Mouse (Mus musculus) small intestine, adult 2 months (tissue): ENCODE data around the gene P2ry14. TPM values are rescaled to one million over a fixed set of nuclear protein-coding genes. Genes with fewer than 3 reads are reported as not detected.

Experiments
- H3K27ac ChIP-seq: fragments of 200-500 bp; 2 replicates; pipeline ENCODE4 v1.5.1; 2012; ENCODE audit warnings: low read depth, low read length, control low read depth, inconsistent platforms; ENCODE audit not compliant: insufficient read depth
- H3K27me3 ChIP-seq: fragments of 200-500 bp; 2 replicates; pipeline ENCODE4 v1.6.1; 2012; ENCODE audit warnings: mild to moderate bottlenecking, moderate library complexity, low read length, inconsistent platforms; ENCODE audit not compliant: control insufficient read depth, insufficient read depth
- H3K36me3 ChIP-seq: fragments of 200-500 bp; 2 replicates; pipeline ENCODE4 v1.6.1; 2012; ENCODE audit warnings: mild to moderate bottlenecking, low read length, control low read depth, inconsistent platforms; ENCODE audit not compliant: control insufficient read depth, insufficient read depth
- H3K4me1 ChIP-seq: fragments of 200-500 bp; 2 replicates; pipeline ENCODE4 v1.6.1; 2012; ENCODE audit warnings: low read length, inconsistent platforms, mixed read lengths; ENCODE audit not compliant: control insufficient read depth, insufficient read depth, insufficient read length
- H3K4me3 ChIP-seq: fragments of 200-500 bp; 2 replicates; pipeline ENCODE4 v1.5.1; 2012; ENCODE audit warnings: low read depth, mild to moderate bottlenecking, control low read depth, inconsistent platforms, low read length, moderate library complexity
- CTCF ChIP-seq: fragments of 200-500 bp; IDR thresholded peaks from 2 replicates; pipeline ENCODE4 v1.5.1; 2012; ENCODE audit warnings: low read depth, mild to moderate bottlenecking, control low read depth, inconsistent platforms, low read length, moderate library complexity, mixed read lengths; ENCODE audit not compliant: insufficient replicate concordance, insufficient read length; ENCODE audit errors: extremely low read depth
- POLR2A ChIP-seq: fragments of 200-500 bp; IDR thresholded peaks from 2 replicates; pipeline ENCODE4 v1.6.1; 2012; ENCODE audit warnings: low read depth, mild to moderate bottlenecking, control low read depth, inconsistent platforms, low read length, moderate library complexity
- WGBS: fragments of 180-500 bp; shearing (Covaris S2); methylation state at CpG from one replicate; pipeline ENCODE4 v1.1.7; 2018; 5-methylcytosine and 5-hydroxymethylcytosine counted together
- polyA plus RNA-seq: library from polyadenylated mRNA; depleted of rRNA; stranded (reverse); fragments of >200 nt; gene quantifications from 2 replicates; pipeline ENCODE4 v1.2.3, GENCODE M21; 2012

P2ry14 gene
- polyA plus RNA-seq, 1 experiment, result 3.4 TPM

DNA sequence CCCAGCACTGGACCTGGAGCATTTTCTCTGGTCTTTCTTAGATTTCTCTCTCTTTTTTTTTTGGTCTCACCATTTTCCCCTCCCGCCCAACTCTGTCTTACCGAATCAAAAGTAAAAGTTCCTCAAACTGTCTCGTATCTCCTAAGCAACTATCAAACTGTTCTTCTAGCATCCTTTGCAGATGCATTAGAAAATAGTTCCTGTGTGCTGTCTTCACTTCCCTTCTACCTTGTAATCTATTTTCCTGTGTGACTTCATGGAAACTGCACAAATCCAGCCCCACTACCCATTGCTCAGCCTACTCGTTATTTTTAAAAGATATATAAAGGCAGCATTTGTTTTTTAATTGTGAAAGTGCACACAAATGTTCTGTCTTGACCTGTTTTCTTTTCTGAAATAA is 21.5 kb downstream of the P2ry14 start:
- TF ChIP-seq CTCF (no peak), POLR2A (no peak)
- H3K27me3 ChIP-seq, result no peaks in the 10 kb centered on the region
- peaks cover 3% of the 10 kb centered on the region; the same call in 1 of the 2 replicates for H3K4me1 ChIP-seq
- no peaks in the 10 kb centered on the region for H3K36me3 ChIP-seq
- WGBS, result 69% methylated on average over 4 of the region's 4 CpGs
- H3K27ac ChIP-seq, result 0 out of 2 replicates have a peak overlapping the region, but pooled peaks have one; percentile 6
- H3K4me3 ChIP-seq, result no peak overlapping the region

DNA sequence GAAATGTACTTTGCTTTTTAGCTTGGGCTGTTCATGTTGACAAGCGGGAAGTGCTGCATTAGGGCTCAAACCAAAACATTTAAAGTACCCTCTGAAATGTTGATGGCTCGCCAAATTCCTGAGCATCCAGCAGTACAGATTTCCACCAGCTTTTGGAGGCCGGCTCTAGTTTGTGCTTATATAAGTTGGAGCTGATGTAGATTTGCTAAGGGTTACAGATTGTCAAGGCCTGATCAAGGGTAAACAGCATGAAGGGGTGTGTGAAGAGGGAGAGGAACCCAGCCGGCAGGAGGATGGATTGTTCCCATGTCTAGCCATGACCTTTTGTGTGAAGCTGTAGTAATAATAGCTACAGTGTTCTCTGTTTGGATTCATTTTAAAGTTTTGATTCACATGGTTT is 22.3 kb downstream of the P2ry14 start:
- TF ChIP-seq CTCF (no peak), POLR2A (no peak)
- Histone ChIP-seq H3K27me3 (no peaks in the 10 kb centered on the region), H3K4me3 (no peak overlapping the region), H3K4me1 (peaks cover 3% of the 10 kb centered on the region; the same call in 1 of the 2 replicates), H3K36me3 (no peaks in the 10 kb centered on the region), H3K27ac (peak overlapping the region; percentile 79)
- 60% methylated on average over 4 of the region's 4 CpGs for WGBS

DNA sequence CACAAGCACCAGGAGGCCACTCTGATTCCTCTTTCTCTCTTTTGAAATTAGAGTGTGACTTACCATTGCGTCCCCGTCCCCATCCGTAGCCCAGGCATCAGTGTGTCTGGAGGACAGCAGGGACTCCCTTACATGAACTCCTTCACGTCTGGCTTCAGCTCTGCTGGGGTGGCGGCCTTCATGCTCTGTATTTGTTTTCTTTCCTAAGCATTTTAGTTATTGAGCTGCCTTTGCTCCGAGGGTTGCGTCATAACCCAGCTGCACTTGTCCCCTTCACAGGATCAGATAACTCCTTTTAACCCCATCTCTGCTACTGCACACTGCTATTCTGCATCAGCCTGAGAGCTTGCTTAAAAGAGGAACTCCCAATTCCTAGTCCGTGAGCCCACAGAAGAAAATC is 23.0 kb downstream of the P2ry14 start:
- peak overlapping the region; percentile 79 for H3K27ac ChIP-seq
- no peaks in the 10 kb centered on the region for H3K27me3 ChIP-seq
- H3K36me3 ChIP-seq, result no peaks in the 10 kb centered on the region
- WGBS, result 33% methylated on average over 8 of the region's 8 CpGs
- H3K4me3 ChIP-seq, result peak overlapping the region; percentile 54
- H3K4me1 ChIP-seq, result peaks cover 3% of the 10 kb centered on the region; the same call in 1 of the 2 replicates
- TF ChIP-seq POLR2A, result no peak
- TF ChIP-seq CTCF, result no peak

DNA sequence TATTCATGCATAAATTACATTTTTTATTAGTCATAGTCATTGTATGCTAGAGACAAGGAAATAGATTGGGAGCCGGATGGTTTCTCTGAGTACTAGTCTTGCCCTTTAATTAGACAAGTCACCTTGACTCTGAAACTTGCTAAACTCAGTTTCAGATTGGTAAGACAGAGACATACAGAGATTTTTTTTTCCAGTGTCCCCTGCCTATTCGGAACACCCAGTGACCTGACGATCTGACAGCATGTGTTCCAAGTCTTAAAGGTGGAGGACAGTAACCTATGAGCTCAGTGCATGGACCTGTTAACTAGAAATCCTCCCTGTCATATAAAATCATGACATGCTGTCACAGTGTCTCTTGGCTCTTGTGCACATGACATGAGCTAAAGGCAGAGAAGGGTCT is 23.9 kb downstream of the P2ry14 start:
- no peaks in the 10 kb centered on the region for H3K36me3 ChIP-seq
- H3K27me3 ChIP-seq, result no peaks in the 10 kb centered on the region
- no peak overlapping the region for H3K4me3 ChIP-seq
- TF ChIP-seq CTCF (no peak), POLR2A (no peak)
- WGBS, result 64% methylated on average over 3 of the region's 3 CpGs
- peaks cover 3% of the 10 kb centered on the region; the same call in 1 of the 2 replicates for H3K4me1 ChIP-seq
- 0 out of 2 replicates have a peak overlapping the region, but pooled peaks have one; percentile 3 for H3K27ac ChIP-seq

DNA sequence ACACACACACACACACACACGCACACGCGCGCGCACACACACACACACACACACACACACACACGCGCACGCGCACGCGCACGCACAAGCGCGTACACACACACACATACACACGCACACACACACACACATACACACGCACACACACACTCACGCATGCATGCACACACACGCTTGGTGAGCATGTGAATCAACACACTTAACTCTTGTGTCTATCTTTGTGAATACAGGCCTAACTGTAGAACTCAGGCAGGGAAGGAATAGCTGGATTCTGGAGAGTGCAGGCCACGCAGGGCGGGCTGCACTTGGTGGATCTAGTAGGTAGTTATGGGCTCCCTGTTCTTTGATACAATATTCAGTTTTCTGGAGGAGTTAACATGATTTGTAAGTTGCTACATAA is 24.7 kb downstream of the P2ry14 start:
- 81% methylated on average over 20 of the region's 20 CpGs for WGBS

DNA sequence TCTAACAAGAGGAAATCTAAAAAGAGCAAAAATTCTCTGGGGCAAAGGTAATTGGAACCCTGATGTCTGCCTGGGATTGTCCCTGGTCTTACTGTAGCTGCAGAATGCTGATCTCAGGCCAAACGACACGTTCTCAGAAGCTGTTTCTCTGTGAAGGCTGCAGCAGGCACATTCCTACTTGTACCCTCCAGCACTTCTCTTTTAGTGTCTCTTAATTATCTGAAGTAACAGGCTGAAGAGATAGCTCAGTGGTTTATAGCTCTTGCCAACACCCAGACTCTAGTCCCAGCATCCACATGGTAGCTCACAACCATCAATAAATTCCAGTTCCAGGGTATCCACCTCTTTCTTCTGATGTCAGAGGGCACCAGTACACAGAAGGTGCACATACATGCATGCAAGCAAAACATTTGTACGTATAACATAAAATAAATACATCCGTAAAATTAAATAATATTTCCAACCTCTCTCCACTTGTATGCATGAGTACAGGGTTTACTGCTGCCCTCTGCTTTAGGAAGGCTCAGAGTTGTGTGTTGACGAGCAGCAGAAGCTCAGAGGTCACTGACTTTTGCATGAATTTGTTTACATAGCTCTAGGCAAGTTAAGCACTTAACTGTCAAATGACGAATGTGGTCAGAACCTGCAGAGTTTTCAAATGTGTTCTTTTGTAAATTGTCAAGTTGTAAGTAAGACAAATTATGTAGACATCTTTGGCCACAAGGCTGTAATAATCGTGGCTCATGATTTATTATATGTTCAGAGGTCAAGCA is 27.4 kb downstream of the P2ry14 start:
- Histone ChIP-seq H3K4me1 (no peaks in the 10 kb centered on the region), H3K36me3 (no peaks in the 10 kb centered on the region), H3K27ac (no peak overlapping the region), H3K27me3 (no peaks in the 10 kb centered on the region), H3K4me3 (no peak overlapping the region)
- TF ChIP-seq CTCF (no peak), POLR2A (no peak)
- 27% methylated on average over 7 of the region's 7 CpGs for WGBS

More for the DNA sequence above, 24.7 kb downstream of the P2ry14 start:
- no peak for TF ChIP-seq CTCF
- TF ChIP-seq POLR2A, result no peak
- peak overlapping the region; percentile 32 for H3K4me3 ChIP-seq
- H3K27me3 ChIP-seq, result no peaks in the 10 kb centered on the region
- H3K36me3 ChIP-seq, result no peaks in the 10 kb centered on the region
- H3K4me1 ChIP-seq, result peaks cover 3% of the 10 kb centered on the region; the same call in 1 of the 2 replicates
- no peak overlapping the region; the same call in 1 of the 2 replicates for H3K27ac ChIP-seq

DNA sequence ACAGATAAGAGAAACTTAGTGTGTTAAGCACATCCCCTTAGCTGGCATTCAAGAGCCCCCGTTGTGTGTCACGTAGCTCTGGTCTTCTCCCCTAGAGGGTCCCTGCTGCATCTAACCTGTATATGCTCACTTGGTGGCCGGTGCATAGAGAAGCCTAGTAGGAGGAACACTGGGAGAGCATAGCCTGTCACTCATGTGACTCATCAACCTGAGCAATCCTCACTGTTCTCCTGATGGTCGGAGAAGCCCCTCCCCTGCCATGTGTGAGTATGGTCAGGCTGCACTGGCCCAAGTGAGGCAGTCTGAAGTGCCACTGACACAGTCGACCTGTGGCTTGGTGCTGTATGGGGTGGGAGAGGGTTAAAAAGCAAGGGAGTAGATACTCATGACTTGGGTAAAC is 28.4 kb downstream of the P2ry14 start:
- H3K4me1 ChIP-seq, result no peaks in the 10 kb centered on the region
- no peak overlapping the region for H3K27ac ChIP-seq
- no peak overlapping the region for H3K4me3 ChIP-seq
- H3K36me3 ChIP-seq, result no peaks in the 10 kb centered on the region
- H3K27me3 ChIP-seq, result no peaks in the 10 kb centered on the region
- 64% methylated on average over 5 of the region's 5 CpGs for WGBS
- TF ChIP-seq POLR2A (no peak), CTCF (no peak)
